ENCODE assay signal across 34 mouse cellular contexts in genomic region chr4:72835400-72835799, GRCm38 (mm10). TPM values are rescaled to one million over a fixed set of nuclear protein-coding genes. Genes with fewer than 3 reads are reported as not detected.
DNase-seq lines count a peak whose midpoint lies in the region; ATAC-seq lines count a peak whose summit lies in the region.
"Had no signal": no experiment of that assay in that cellular context is flagged by ENCODE, and none has a peak within 500 bp of the region (broad histone marks: within the 10 kb centered on the region; RNA-seq: fewer than 3 reads in every experiment).

No protein-coding gene starts in this region.

- H3K4me1 ChIP-seq in embryonic facial prominence, embryonic 14.5 days (ENCODE audit: control insufficient read depth, insufficient read depth, low read length), result no peaks in the 10 kb centered on the region
- H3K4me1 ChIP-seq in embryonic facial prominence, embryonic 10.5 days, result no peaks in the 10 kb centered on the region
- no peaks in the 10 kb centered on the region for H3K4me1 ChIP-seq in hindbrain, embryonic 13.5 days (replicated peaks)
- H3K4me1 ChIP-seq in midbrain, embryonic 15.5 days, result no peaks in the 10 kb centered on the region
- no peaks in the 10 kb centered on the region for H3K4me1 ChIP-seq in kidney, embryonic 16.5 days (ENCODE audit: insufficient read depth, low read length)
- H3K4me1 ChIP-seq: embryonic facial prominence, embryonic 12.5 days; forebrain, embryonic 10.5 days; neural tube, embryonic 12.5 days had no signal

- DNase-seq in embryonic facial prominence, embryonic 14.5 days (ENCODE audit: low spot score), result no peak
- no peak for DNase-seq in embryonic facial prominence, embryonic 10.5 days (ENCODE audit: low spot score)
- peak; percentile 62 for DNase-seq in left cerebral cortex, postnatal 4 days
- DNase-seq in left cerebral cortex, postnatal 10 days (ENCODE audit: extremely low spot score in 1 of 2, low spot score in 2 of 2), result no peak
- no peak for DNase-seq in thymus, postnatal 0 days (ENCODE audit: low spot score)
- DNase-seq: adrenal gland, postnatal 14 days; cerebellum, adult 11-12 months; cerebellum, postnatal 36 days; gastrocnemius, postnatal 25 days; heart, adult 11 months; heart, postnatal 36 days; kidney, adult 18-20 months; kidney, postnatal 4 days; liver; lung, adult 2 months; lung, postnatal 14 days; thymus, adult 2 months; thymus, postnatal 4 days had no signal

- no peak overlapping the region for H3K4me3 ChIP-seq in embryonic facial prominence, embryonic 14.5 days (ENCODE audit: low read depth, low read length)
- no peak overlapping the region for H3K4me3 ChIP-seq in embryonic facial prominence, embryonic 10.5 days
- H3K4me3 ChIP-seq in hindbrain, embryonic 13.5 days, result no peak overlapping the region
- no peak overlapping the region for H3K4me3 ChIP-seq in midbrain, embryonic 15.5 days
- H3K4me3 ChIP-seq in kidney, embryonic 16.5 days (ENCODE audit: low read length), result no peak overlapping the region
- H3K4me3 ChIP-seq: embryonic facial prominence, embryonic 12.5 days; forebrain, embryonic 10.5 days; myocyte; neural tube, embryonic 12.5 days had no signal

- H3K4me2 ChIP-seq in embryonic facial prominence, embryonic 14.5 days (ENCODE audit: low read depth, low read length), result no peak overlapping the region
- H3K4me2 ChIP-seq in hindbrain, embryonic 13.5 days, result no peak overlapping the region
- H3K4me2 ChIP-seq in midbrain, embryonic 15.5 days, result no peak overlapping the region
- H3K4me2 ChIP-seq in kidney, embryonic 16.5 days (replicated peaks; ENCODE audit: low read depth, low read length), result no peak overlapping the region
- H3K4me2 ChIP-seq: embryonic facial prominence, embryonic 12.5 days; heart, embryonic 11.5 days; neural tube, embryonic 12.5 days had no signal

- WGBS in embryonic facial prominence, embryonic 14.5 days, result 47% methylated on average over 1 of the region's 1 CpGs
- 71% methylated on average over 1 of the region's 1 CpGs for WGBS in embryonic facial prominence, embryonic 10.5 days
- 50% methylated on average over 1 of the region's 1 CpGs for WGBS in hindbrain, embryonic 13.5 days
- 31% methylated on average over 1 of the region's 1 CpGs for WGBS in midbrain, embryonic 15.5 days
- WGBS in kidney, embryonic 16.5 days, result 71% methylated on average over 1 of the region's 1 CpGs

- no peak overlapping the region for H3K9ac ChIP-seq in embryonic facial prominence, embryonic 14.5 days (ENCODE audit: low read depth, low read length)
- no peak overlapping the region for H3K9ac ChIP-seq in hindbrain, embryonic 13.5 days
- no peak overlapping the region for H3K9ac ChIP-seq in midbrain, embryonic 15.5 days
- H3K9ac ChIP-seq in kidney, embryonic 16.5 days (replicated peaks; ENCODE audit: low read length), result no peak overlapping the region
- H3K9ac ChIP-seq: embryonic facial prominence, embryonic 12.5 days; liver, embryonic 14.5 days; neural tube, embryonic 12.5 days had no signal

- H3K36me3 ChIP-seq in embryonic facial prominence, embryonic 14.5 days (ENCODE audit: control insufficient read depth, insufficient read depth, low read length), result no peaks in the 10 kb centered on the region
- H3K36me3 ChIP-seq in embryonic facial prominence, embryonic 10.5 days (replicated peaks), result no peaks in the 10 kb centered on the region
- no peaks in the 10 kb centered on the region for H3K36me3 ChIP-seq in hindbrain, embryonic 13.5 days
- H3K36me3 ChIP-seq in midbrain, embryonic 15.5 days (replicated peaks), result no peaks in the 10 kb centered on the region
- no peaks in the 10 kb centered on the region for H3K36me3 ChIP-seq in kidney, embryonic 16.5 days (ENCODE audit: insufficient read depth, low read length)
- H3K36me3 ChIP-seq: embryonic facial prominence, embryonic 12.5 days; forebrain, embryonic 10.5 days; neural tube, embryonic 12.5 days had no signal

- no peak overlapping the region for H3K27ac ChIP-seq in embryonic facial prominence, embryonic 14.5 days (replicated peaks; ENCODE audit: low read depth, low read length)
- H3K27ac ChIP-seq in embryonic facial prominence, embryonic 10.5 days (replicated peaks), result no peak overlapping the region
- H3K27ac ChIP-seq in hindbrain, embryonic 13.5 days, result no peak overlapping the region
- no peak overlapping the region for H3K27ac ChIP-seq in midbrain, embryonic 15.5 days
- no peak overlapping the region for H3K27ac ChIP-seq in kidney, embryonic 16.5 days (ENCODE audit: low read length)
- H3K27ac ChIP-seq: embryonic facial prominence, embryonic 12.5 days; forebrain, embryonic 10.5 days; kidney, postnatal 0 days; liver, embryonic 14.5 days; neural tube, embryonic 12.5 days had no signal

- peak; percentile 72; the same call in 1 of the 2 replicates for ATAC-seq in embryonic facial prominence, embryonic 14.5 days (ENCODE audit: low read depth)
- peak; percentile 69 for ATAC-seq in hindbrain, embryonic 13.5 days (ENCODE audit: low FRiP score)
- ATAC-seq in midbrain, embryonic 15.5 days (replicated peaks), result 0 out of 2 replicates have a peak, but pooled peaks have one; percentile 45
- ATAC-seq in kidney, embryonic 16.5 days (ENCODE audit: low FRiP score, low TSS enrichment), result no peak
- ATAC-seq: Patski had no signal

- no peaks in the 10 kb centered on the region for H3K9me3 ChIP-seq in embryonic facial prominence, embryonic 14.5 days (ENCODE audit: control insufficient read depth, low read length)
- no peaks in the 10 kb centered on the region for H3K9me3 ChIP-seq in embryonic facial prominence, embryonic 10.5 days
- H3K9me3 ChIP-seq in hindbrain, embryonic 13.5 days, result no peaks in the 10 kb centered on the region
- no peaks in the 10 kb centered on the region for H3K9me3 ChIP-seq in midbrain, embryonic 15.5 days
- no peaks in the 10 kb centered on the region for H3K9me3 ChIP-seq in kidney, embryonic 16.5 days (ENCODE audit: low read length)
- H3K9me3 ChIP-seq: embryonic facial prominence, embryonic 12.5 days; forebrain, embryonic 10.5 days; neural tube, embryonic 12.5 days had no signal

- no peaks in the 10 kb centered on the region for H3K27me3 ChIP-seq in embryonic facial prominence, embryonic 14.5 days (replicated peaks; ENCODE audit: control insufficient read depth, insufficient read depth, low read length)
- H3K27me3 ChIP-seq in embryonic facial prominence, embryonic 10.5 days (replicated peaks; ENCODE audit: low read depth, poor library complexity, severe bottlenecking), result no peaks in the 10 kb centered on the region
- no peaks in the 10 kb centered on the region for H3K27me3 ChIP-seq in hindbrain, embryonic 13.5 days
- H3K27me3 ChIP-seq in midbrain, embryonic 15.5 days (replicated peaks), result no peaks in the 10 kb centered on the region
- no peaks in the 10 kb centered on the region for H3K27me3 ChIP-seq in kidney, embryonic 16.5 days (ENCODE audit: insufficient read depth, low read length)
- H3K27me3 ChIP-seq: embryonic facial prominence, embryonic 12.5 days; neural tube, embryonic 12.5 days; Patski had no signal

- intact Hi-C loops in left cerebral cortex, postnatal 4 days (cut with DNase I), result no loop called here
- intact Hi-C loops in left cerebral cortex, postnatal 10 days (cut with DNase I), result no loop called here

RNA-seq across cellular contexts. Expression of gene Aldoart1, which starts 17.0 kb away (rescaled TPM):
- polyA plus RNA-seq in embryonic facial prominence, embryonic 14.5 days (2014; fragmentation: Nextera tagmentation; extraction: Ambion mirVana), result 0.11 TPM in 1 of 2 replicates, not detected in the other
- polyA plus RNA-seq in embryonic facial prominence, embryonic 10.5 days (2016; fragmentation: Nextera tagmentation; extraction: Ambion mirVana), result 0.09 TPM in 1 of 2 replicates, not detected in the other
- total RNA-seq in left cerebral cortex, postnatal 4 days (2021), result not detected
- not detected for total RNA-seq in left cerebral cortex, postnatal 10 days (2021)
- polyA plus RNA-seq in hindbrain, embryonic 13.5 days (2015; fragmentation: Nextera tagmentation; extraction: Ambion mirVana), result not detected in 2 replicates
- not detected in 2 replicates for polyA plus RNA-seq in midbrain, embryonic 15.5 days (2015; fragmentation: Nextera tagmentation; extraction: Ambion mirVana)
- polyA plus RNA-seq in kidney, embryonic 16.5 days (2015; fragmentation: Nextera tagmentation; extraction: Ambion mirVana), result 0.10 and 0.21 TPM in 2 replicates
- not detected in 2 replicates for polyA plus RNA-seq in thymus, postnatal 0 days (2015; fragmentation: Nextera tagmentation; extraction: Ambion mirVana)
- total RNA-seq: adrenal gland, postnatal 14 days; layer of hippocampus, adult 8-10 months; layer of hippocampus, postnatal 25 days; left cerebral cortex, adult 8-10 months had no signal
- polyA plus RNA-seq: embryonic facial prominence, embryonic 12.5 days; intestine, embryonic 14.5 days; limb, embryonic 11.5 days; liver, embryonic 14.5 days; lung, adult 2 months; neural tube, embryonic 12.5 days; thymus, adult 2 months had no signal
